Mouse (Mus musculus) liver, postnatal 0 days (tissue): ENCODE data around the gene Nt5dc3. TPM values are rescaled to one million over a fixed set of nuclear protein-coding genes. Genes with fewer than 3 reads are reported as not detected.
A peak's percentile ranks its signal among the peaks of the same experiment; 100 is the strongest.

ENCODE experiments used
- ATAC-seq: fragments of 200-750 bp; cut with Nextera tagmentation; 2 replicates; pipeline ENCODE4 v1.8.0; 2017; ENCODE audit warnings: mild to moderate bottlenecking, moderate library complexity
- DNase-seq: peaks from one replicate; pipeline ENCODE4 v3.0.0-alpha.2; 2016
- H3K27ac ChIP-seq: fragments of 300-500 bp; sonication (generic); 2 replicates; pipeline ENCODE4 v1.5.1; 2014; ENCODE audit warnings: antibody characterized with exemption, moderate library complexity, mild to moderate bottlenecking, low read depth
- H3K27me3 ChIP-seq: fragments of 300-500 bp; sonication (generic); 2 replicates; pipeline ENCODE4 v1.6.1; 2014; ENCODE audit warnings: low read length, control low read depth, mixed read lengths; ENCODE audit not compliant: insufficient read depth
- H3K36me3 ChIP-seq: fragments of 300-500 bp; sonication (generic); replicated peaks from 2 replicates; pipeline ENCODE4 v1.6.1; 2014; ENCODE audit warnings: mild to moderate bottlenecking, control low read depth, low read length, moderate library complexity, mixed read lengths; ENCODE audit not compliant: insufficient read depth
- H3K4me1 ChIP-seq: fragments of 300-500 bp; sonication (generic); 2 replicates; pipeline ENCODE4 v1.6.1; 2014; ENCODE audit warnings: antibody characterized with exemption, mild to moderate bottlenecking, control low read depth; ENCODE audit not compliant: insufficient read depth
- H3K4me2 ChIP-seq: fragments of 300-500 bp; sonication (generic); 2 replicates; pipeline ENCODE4 v1.6.1; 2014; ENCODE audit warnings: low read depth, mild to moderate bottlenecking, low read length, moderate library complexity, mixed read lengths
- H3K4me3 ChIP-seq: fragments of 300-500 bp; sonication (generic); 2 replicates; pipeline ENCODE4 v1.5.1; 2014; ENCODE audit warnings: low read depth, low read length
- H3K9ac ChIP-seq: fragments of 300-500 bp; sonication (generic); replicated peaks from 2 replicates; pipeline ENCODE4 v1.6.1; 2014; ENCODE audit warnings: mild to moderate bottlenecking, moderate library complexity
- H3K9me3 ChIP-seq: fragments of 300-500 bp; sonication (generic); 2 replicates; pipeline ENCODE4 v1.6.1; 2016; ENCODE audit warnings: mild to moderate bottlenecking, control low read depth, low read length, mixed read lengths
- CTCF ChIP-seq: sonication (generic); IDR thresholded peaks from 2 replicates; pipeline ENCODE4 v1.5.1; 2016; ENCODE audit warnings: antibody characterized with exemption, low read depth
- EP300 ChIP-seq: IDR thresholded peaks from 2 replicates; pipeline ENCODE4 v1.6.1; 2016; ENCODE audit warnings: antibody characterized with exemption, low read depth, mild to moderate bottlenecking
- WGBS: fragments of 180-500 bp; shearing (Covaris S2); extraction: QIAGEN DNeasy Blood & Tissue Kit; methylation state at CpG from one replicate; pipeline ENCODE4 v1.1.7; 2014; ENCODE audit not compliant: insufficient replicate concordance; 5-methylcytosine and 5-hydroxymethylcytosine counted together
- polyA plus RNA-seq: library from polyadenylated mRNA; unstranded; fragments of >200 nt; fragmentation: Nextera tagmentation; extraction: Ambion mirVana; gene quantifications from 2 replicates; pipeline ENCODE4 v1.2.1, GENCODE M21; 2015

The Nt5dc3 gene
- polyA plus RNA-seq, 1 experiment from 2014 or later = 0.51 TPM

- ATAC-seq = no peak
- WGBS = 64% methylated on average over 5 of the region's 5 CpGs
- Histone ChIP-seq H3K4me3 (no peak overlapping the region), H3K27ac (no peak overlapping the region), H3K9me3 (no peaks in the 10 kb centered on the region), H3K4me2 (no peak overlapping the region), H3K9ac (no peak overlapping the region), H3K4me1 (peaks cover 37% of the 10 kb centered on the region), H3K36me3 (no peaks in the 10 kb centered on the region), H3K27me3 (no peaks in the 10 kb centered on the region)
- no peak for DNase-seq
- TF ChIP-seq EP300 = no peak
- no peak for TF ChIP-seq CTCF
Observed at GRCm38 (mm10) chr10:86782656-86783055, 3.9 kb downstream of the Nt5dc3 start.

DNA sequence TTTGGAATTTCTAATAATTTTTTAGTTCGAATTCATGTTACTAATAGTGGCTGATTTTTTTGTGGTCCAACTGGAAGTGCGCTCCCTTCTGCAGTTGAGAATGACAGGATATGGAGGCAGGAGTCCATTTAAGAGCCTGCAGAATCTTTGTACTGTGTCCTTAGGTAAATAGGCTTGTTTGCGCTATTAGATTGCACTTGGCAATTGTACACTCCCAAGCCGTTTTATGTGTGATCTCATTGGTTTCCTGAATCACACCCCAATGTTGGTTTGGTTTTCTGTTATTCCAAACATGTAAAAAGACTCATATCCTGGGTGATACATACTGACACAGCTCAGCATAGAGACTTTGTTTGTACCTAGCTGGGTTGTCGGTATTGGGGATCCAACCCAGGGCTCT lies 4.8 kb downstream of the Nt5dc3 start:
- peaks cover 31% of the 10 kb centered on the region for H3K4me1 ChIP-seq
- H3K36me3 ChIP-seq = no peaks in the 10 kb centered on the region
- no peak overlapping the region for H3K4me3 ChIP-seq
- peak overlapping the region; percentile 63; the same call in 1 of the 2 replicates for H3K27ac ChIP-seq
- no peak overlapping the region for H3K9ac ChIP-seq
- TF ChIP-seq EP300 (no peak), CTCF (no peak)
- H3K4me2 ChIP-seq = peak overlapping the region; percentile 4; the same call in 1 of the 2 replicates
- DNase-seq = no peak
- 58% methylated on average over 5 of the region's 5 CpGs for WGBS
- no peaks in the 10 kb centered on the region for H3K9me3 ChIP-seq
- no peaks in the 10 kb centered on the region for H3K27me3 ChIP-seq
- peak; percentile 19 for ATAC-seq

GRCm38 (mm10) chr10:86784126-86784675 lies 5.4 kb downstream of the Nt5dc3 start:
- H3K27ac ChIP-seq = 0 out of 2 replicates have a peak overlapping the region, but pooled peaks have one; percentile 63
- H3K4me1 ChIP-seq = peaks cover 28% of the 10 kb centered on the region
- no peaks in the 10 kb centered on the region for H3K27me3 ChIP-seq
- ATAC-seq (no peak), DNase-seq (no peak)
- H3K36me3 ChIP-seq = no peaks in the 10 kb centered on the region
- H3K9ac ChIP-seq = no peak overlapping the region
- no peak overlapping the region for H3K4me3 ChIP-seq
- WGBS = 83% methylated on average over 5 of the region's 5 CpGs
- TF ChIP-seq EP300 = no peak
- no peak for TF ChIP-seq CTCF
- H3K4me2 ChIP-seq = no peak overlapping the region
- H3K9me3 ChIP-seq = no peaks in the 10 kb centered on the region

- Histone ChIP-seq H3K4me3 (no peak overlapping the region), H3K4me2 (no peak overlapping the region), H3K27ac (no peak overlapping the region), H3K27me3 (no peaks in the 10 kb centered on the region), H3K9ac (no peak overlapping the region), H3K4me1 (peaks cover 17% of the 10 kb centered on the region), H3K36me3 (no peaks in the 10 kb centered on the region), H3K9me3 (no peaks in the 10 kb centered on the region)
- WGBS = 63% methylated on average over 2 of the region's 2 CpGs
- no peak for ATAC-seq
- TF ChIP-seq EP300 (no peak), CTCF (no peak)
- no peak for DNase-seq
Observed at GRCm38 (mm10) chr10:86785396-86785795, 6.6 kb downstream of the Nt5dc3 start.

GRCm38 (mm10) chr10:86786083-86786482 lies 7.3 kb downstream of the Nt5dc3 start:
- no peaks in the 10 kb centered on the region for H3K27me3 ChIP-seq
- H3K4me3 ChIP-seq = no peak overlapping the region
- 87% methylated on average over 5 of the region's 5 CpGs for WGBS
- no peaks in the 10 kb centered on the region for H3K9me3 ChIP-seq
- peaks cover 11% of the 10 kb centered on the region for H3K4me1 ChIP-seq
- no peak overlapping the region for H3K4me2 ChIP-seq
- H3K27ac ChIP-seq = no peak overlapping the region
- no peak overlapping the region for H3K9ac ChIP-seq
- DNase-seq (no peak), ATAC-seq (no peak)
- no peaks in the 10 kb centered on the region for H3K36me3 ChIP-seq
- TF ChIP-seq EP300 = no peak
- TF ChIP-seq CTCF = no peak

- Histone ChIP-seq H3K4me3 (no peak overlapping the region), H3K4me1 (peaks cover 5% of the 10 kb centered on the region; the same call in 1 of the 2 replicates), H3K9me3 (no peaks in the 10 kb centered on the region), H3K4me2 (no peak overlapping the region), H3K27me3 (no peaks in the 10 kb centered on the region), H3K27ac (no peak overlapping the region), H3K9ac (no peak overlapping the region), H3K36me3 (no peaks in the 10 kb centered on the region)
- WGBS = 74% methylated on average over 5 of the region's 5 CpGs
- DNase-seq (no peak), ATAC-seq (no peak)
- TF ChIP-seq CTCF = no peak
- no peak for TF ChIP-seq EP300
Observed at GRCm38 (mm10) chr10:86788193-86788592, 9.4 kb downstream of the Nt5dc3 start.
